Mouse (Mus musculus): ENCODE measurements at regions not wholly inside any gene's neighbourhood (a gene's known extent, or its start where the extent isn't known, plus 50 kb on each side); places are given as distances from the start of the nearest gene placed in this dataset.
"Not testable (repeated sequence)": the region's sequence is repeated elsewhere in the genome, so short reads cannot be mapped to it uniquely, and the experiment has no call there.

DNA sequence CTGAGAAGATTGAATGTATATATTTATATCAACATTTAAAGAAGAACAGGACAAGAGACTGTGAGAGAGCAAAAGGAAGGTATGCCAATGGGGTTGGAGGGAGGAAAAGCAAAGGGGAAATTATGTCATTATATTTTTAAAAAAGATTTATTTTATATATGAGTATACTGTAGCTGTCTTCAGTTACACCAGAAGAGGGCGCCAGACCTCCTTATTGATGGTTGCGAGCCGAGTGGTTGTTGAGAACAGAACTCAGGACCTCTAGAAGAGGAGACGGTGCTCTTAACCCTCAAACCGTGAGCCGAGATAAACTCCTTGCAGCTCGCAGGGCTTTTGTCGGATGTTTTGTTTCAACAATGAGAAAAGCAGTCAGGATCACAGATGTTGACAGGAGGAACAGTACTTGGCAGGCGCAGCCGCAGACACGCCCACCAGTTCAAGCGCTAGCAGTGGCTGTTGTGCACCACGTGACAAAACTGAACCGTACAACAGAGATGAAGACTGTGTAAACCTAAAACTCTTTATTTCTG is 158.7 kb downstream of the Mat2b start:
- DNase-seq (ENCODE audit: low spot score in 2 of 2), result no peak

- peak in 1 of 2 experiments; percentile 18 for DNase-seq (ENCODE audit: low spot score in 2 of 2)
These were observed 184.4 kb downstream of the Mat2b start for GRCm38 (mm10) chr11:40510325-40511239.

DNA sequence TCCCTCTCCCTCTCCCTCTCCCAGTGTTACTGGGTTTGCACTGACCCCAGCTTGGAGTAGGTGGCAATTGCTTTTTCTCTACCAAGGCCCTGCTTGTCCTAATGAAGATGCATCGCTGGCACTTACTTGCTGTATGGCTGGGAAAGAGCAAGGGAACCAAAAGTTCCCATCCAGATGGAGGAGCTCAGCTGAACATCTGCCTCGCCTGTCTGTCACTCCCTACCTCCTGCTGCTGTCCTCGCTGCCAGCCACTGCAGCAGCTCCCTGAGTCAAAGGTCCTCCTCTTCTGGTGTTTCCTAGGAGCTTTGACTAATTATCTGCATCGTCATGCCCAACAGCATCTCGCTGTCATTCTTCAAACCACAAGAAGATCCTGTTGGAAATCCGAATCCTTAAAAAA is 203.4 kb downstream of the Mat2b start:
- peak in 1 of 2 experiments; percentile 8 for DNase-seq (ENCODE audit: low spot score in 2 of 2)

- DNase-seq (ENCODE audit: low spot score in 2 of 2), result not testable (repeated sequence)
These were observed 216.8 kb downstream of the Mat2b start for GRCm38 (mm10) chr11:40478171-40478570.

DNA sequence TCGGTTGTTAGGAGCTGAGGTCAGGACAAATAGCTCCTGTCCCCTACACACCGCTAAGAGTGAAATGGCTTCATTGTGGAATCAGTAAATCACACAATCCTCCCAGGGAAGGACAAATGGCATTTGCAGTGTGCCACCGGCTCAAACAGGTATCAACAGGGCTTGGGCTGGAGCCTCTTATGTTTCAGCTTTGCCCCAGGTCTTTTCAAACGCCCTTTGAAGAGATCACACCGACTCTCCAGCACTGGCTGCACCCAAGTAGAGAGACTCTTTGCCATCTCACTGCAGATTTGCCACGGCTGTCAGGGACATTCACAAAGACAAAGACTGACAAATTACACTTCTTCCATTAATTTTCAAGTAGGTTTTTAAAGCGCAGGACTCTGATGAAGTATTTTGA is 217.7 kb downstream of the Mat2b start:
- no peak for DNase-seq (ENCODE audit: low spot score in 2 of 2)

- peak; percentile 35 to 69 for DNase-seq (ENCODE audit: low spot score in 2 of 2)
These were observed 225.8 kb downstream of the Mat2b start for GRCm38 (mm10) chr11:40469080-40469705.

DNA sequence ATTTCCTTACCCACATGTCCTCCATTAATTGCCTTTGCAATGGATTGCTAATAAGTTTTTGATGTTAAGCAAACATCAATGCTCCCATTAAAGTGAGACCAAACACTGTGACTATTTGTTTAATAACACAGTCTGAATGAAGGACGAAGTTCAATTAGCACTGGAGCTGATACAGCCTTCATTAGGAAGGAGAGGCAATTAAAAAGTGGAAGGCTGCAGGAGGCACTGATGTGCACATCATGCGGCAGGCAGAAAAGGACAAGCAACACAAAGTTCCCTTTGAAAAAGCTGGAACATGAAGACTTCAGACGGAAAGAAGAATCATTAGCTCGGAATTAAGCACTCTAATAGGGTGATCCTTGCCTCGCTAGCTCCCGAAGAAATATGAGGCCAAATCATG is 238.4 kb downstream of the Mat2b start:
- DNase-seq (ENCODE audit: low spot score in 2 of 2), result no peak

DNA sequence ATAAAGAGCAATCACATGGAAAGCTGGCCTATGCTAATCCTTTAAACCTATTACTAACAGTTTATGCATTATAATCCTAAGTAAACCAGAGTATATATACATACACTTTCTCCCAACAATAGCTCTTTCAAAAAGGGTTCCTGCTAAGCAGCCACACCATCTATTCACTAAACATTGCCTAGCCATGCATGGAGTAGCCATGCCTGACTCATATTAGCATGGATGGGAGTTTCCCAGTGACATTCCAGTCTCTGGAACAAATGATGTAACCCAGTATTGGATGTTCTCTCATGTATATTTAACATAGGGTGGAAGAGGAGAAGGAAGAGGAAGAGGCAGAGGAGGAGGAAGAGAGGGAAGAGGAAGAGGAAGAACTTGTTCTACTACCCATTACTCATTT is 240.0 kb downstream of the Mat2b start:
- DNase-seq (ENCODE audit: low spot score in 2 of 2), result not testable (repeated sequence)

DNA sequence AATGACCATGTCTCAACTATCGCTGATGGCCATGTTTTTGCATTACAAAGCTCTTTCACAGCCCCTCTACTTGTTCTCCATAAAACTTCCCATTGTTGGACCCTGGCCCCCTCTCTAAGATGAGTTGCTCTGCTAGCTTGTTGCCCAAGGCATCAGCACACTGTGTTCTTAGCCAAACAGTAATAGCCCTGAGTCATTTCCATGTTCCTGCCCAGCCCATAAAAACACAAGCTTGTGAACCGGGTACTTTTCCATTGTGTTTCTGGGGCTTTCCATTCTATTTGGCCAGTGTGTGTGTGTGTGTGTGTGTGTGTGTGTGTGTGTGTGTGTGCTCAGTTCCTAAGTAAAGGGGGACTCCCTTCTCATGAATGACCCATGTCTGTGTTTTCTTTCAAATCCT is 248.2 kb downstream of the Mat2b start:
- no peak for DNase-seq (ENCODE audit: low spot score in 2 of 2)

DNA sequence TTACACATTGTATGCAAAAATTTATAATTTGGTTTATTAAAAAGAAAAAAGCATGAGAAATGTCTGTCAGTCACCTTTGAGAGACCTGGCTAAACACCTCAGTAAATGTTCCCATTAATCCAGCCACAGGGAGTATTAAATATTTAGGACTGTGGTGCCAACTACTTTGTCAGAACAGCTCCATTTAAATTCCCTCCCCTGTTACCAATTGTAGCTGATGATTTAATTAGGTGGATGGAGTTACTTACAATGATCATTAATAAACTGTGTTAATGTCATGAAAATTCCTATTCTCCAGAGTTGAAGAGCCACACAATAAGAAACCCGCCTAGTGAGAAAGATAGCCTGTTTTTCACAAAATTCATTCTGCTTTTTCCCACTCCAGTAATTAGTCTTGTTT is 261.0 kb downstream of the Mat2b start:
- DNase-seq (ENCODE audit: low spot score in 2 of 2), result no peak

DNA sequence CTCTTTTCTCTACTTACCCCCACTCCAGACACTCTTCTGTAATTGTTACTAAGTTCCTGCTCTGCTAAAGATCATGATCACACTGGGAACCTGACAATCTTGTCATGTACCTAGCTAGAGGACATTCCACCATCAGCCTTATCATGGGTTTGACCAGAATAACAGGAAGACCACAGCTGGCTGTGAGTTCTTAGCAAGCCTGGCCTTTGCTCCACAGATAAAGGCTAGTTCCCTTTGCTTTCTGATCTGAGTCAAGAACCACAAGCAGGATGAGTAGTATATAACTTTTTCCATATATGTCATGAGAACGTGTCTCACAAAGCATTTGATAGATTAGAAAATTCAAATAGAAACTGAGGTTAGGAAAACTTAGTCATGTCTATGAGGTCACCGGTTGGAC is 266.1 kb downstream of the Mat2b start:
- no peak for DNase-seq (ENCODE audit: low spot score in 2 of 2)

GRCm38 (mm10) chr11:40424316-40424715 is 270.7 kb downstream of the Mat2b start:
- no peak for DNase-seq (ENCODE audit: low spot score in 2 of 2)

DNA sequence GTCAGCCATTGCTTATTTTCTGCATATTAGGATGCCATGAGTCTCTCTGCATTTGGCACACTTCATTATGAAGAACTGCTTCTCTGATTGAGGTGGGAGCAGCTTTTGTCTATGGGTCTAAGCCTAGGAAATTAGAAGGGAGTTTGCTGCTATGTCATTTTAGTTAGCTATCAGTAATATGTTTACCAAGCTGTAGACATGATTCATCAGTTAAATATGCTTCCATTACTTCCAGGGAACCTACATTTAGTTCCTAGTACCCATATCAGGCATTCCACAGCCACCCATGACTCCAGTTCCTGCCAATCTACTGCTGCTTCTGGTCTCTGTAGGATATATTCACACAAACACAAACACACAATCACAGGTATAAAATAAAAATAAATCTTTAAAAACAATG is 287.4 kb downstream of the Mat2b start:
- no peak for DNase-seq (ENCODE audit: low spot score in 2 of 2)

GRCm38 (mm10) chr11:40402249-40402648 is 292.8 kb downstream of the Mat2b start:
- DNase-seq (ENCODE audit: low spot score in 2 of 2), result no peak

DNA sequence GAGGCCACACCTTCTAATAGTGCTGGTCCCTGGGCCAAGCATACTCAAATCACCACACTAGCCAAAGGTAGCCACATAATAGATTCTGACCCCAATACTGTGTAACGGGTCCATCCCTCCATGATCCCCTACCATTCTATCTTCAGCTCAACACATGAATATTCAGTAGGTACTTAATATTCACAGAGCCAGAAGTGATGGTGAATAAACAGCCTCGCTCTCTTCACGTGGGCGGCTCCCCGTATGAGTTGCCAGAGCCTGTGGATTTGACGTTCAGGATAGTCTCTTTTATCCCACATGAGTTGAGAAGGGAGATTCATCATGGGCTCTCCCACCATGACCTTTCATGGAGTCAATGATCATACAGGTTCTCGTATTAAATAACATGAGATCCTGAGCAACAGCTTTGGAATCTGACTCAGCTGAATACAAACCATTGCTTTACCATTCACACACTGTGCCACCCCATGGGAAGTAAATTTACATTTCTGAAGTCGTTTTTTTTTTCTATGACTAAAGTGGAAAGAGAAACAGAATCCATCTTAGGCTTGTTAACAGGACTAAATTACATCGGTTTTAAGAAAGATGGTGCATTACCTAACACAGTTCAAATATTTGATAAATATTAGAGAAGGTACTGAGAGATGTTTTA is 297.4 kb downstream of the Mat2b start:
- peak; percentile 25 to 40 for DNase-seq (ENCODE audit: low spot score in 2 of 2)

- DNase-seq (ENCODE audit: low spot score in 2 of 2), result peak; percentile 13 to 42
These were observed 299.7 kb downstream of the Mat2b start for GRCm38 (mm10) chr11:40395331-40395730.

- DNase-seq (ENCODE audit: low spot score in 2 of 2), result peak in 1 of 2 experiments; percentile 10
These were observed 300.1 kb downstream of the Mat2b start for GRCm38 (mm10) chr11:40394864-40395266.

- no peak for DNase-seq (ENCODE audit: low spot score in 2 of 2)
These were observed 300.7 kb downstream of the Mat2b start for GRCm38 (mm10) chr11:40394283-40394758.

DNA sequence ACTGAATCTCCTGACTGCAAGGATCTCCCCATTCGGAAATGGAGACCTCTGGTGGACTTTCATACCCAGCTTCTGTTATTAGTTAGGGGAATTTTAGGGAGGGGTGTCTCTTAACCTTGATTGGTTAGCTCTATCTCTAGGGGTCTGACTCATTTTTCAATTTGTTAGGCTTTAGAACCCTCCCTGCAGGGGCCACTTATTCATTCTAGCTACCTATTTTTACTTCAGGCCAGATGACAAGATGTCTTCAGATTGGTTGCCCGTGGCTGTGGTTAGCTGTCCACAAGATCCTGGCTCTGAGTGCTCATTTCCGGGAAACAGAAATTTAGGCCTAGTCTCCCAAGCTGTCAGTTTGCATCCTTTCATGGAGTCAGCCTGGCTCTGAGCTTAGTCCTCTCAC is 314.3 kb downstream of the Mat2b start:
- DNase-seq (ENCODE audit: low spot score in 2 of 2), result no peak

GRCm38 (mm10) chr11:40371696-40372095 is 323.3 kb downstream of the Mat2b start:
- DNase-seq (ENCODE audit: low spot score in 2 of 2), result no peak

- no peak for DNase-seq (ENCODE audit: low spot score in 2 of 2)
These were observed 328.4 kb downstream of the Mat2b start for GRCm38 (mm10) chr11:40366573-40366972.

All from layer of hippocampus, adult 8-10 months (tissue).